Comparison of ENCODE assay signal across 13 mouse cellular contexts in the genomic region with DNA sequence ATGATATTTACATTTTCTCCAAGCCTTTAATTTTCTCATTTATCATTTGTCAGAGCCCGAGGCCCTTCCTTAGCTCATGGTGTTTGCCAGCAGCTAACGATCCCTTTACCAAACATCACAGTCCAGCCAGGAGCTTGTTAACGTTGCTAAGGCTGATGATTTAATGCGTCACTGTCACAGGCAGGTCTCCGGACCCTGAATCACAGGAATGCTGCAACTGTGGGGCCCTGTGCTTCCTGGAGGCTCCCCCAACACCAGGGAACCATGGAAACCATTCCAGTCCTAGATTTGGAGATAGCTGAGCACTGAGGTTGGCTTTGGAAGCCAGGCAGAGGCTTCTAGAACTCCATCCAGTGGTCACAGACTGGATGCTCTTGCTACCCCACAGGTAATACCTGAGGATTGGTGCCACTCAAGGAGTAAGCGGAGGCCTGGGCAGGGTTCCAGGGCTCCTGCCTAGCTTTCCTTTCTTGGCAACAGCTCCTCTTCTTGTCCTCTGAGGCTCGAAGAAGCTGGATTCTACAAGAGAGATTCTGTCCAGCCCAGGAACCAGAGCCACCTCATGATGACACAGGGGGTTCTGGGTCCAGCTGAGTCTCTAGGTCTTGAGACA.
DNase-seq lines count a peak whose midpoint lies in the region; ATAC-seq lines count a peak whose summit lies in the region.
"Had no signal": no experiment of that assay in that cellular context is flagged by ENCODE, and none has a peak within 500 bp of the region (broad histone marks: within the 10 kb centered on the region; RNA-seq: fewer than 3 reads in every experiment).

No protein-coding gene starts in this region.

- H3K4me2 ChIP-seq in kidney, embryonic 15.5 days = no peak overlapping the region
- no peak overlapping the region for H3K4me2 ChIP-seq in embryonic facial prominence, embryonic 14.5 days (ENCODE audit: low read depth, low read length)
- H3K4me2 ChIP-seq in intestine, embryonic 15.5 days (replicated peaks) = no peak overlapping the region
- H3K4me2 ChIP-seq in stomach, embryonic 14.5 days (replicated peaks; ENCODE audit: low read depth, low read length) = no peak overlapping the region
- H3K4me2 ChIP-seq: limb, embryonic 13.5 days had no signal

- H3K4me1 ChIP-seq in kidney, embryonic 15.5 days = peaks cover 42% of the 10 kb centered on the region
- H3K4me1 ChIP-seq in embryonic facial prominence, embryonic 14.5 days (ENCODE audit: control insufficient read depth, insufficient read depth, low read length) = 0 out of 2 replicates have a peak, but pooled peaks cover 3% of the 10 kb centered on the region
- peaks cover 15% of the 10 kb centered on the region for H3K4me1 ChIP-seq in intestine, embryonic 15.5 days (replicated peaks)
- peaks cover 12% of the 10 kb centered on the region; the same call in 1 of the 2 replicates for H3K4me1 ChIP-seq in stomach, embryonic 14.5 days (ENCODE audit: control insufficient read depth, insufficient read depth, low read length)

- no peak overlapping the region for H3K9ac ChIP-seq in kidney, embryonic 15.5 days
- H3K9ac ChIP-seq in embryonic facial prominence, embryonic 14.5 days (ENCODE audit: low read depth, low read length) = no peak overlapping the region
- no peak overlapping the region for H3K9ac ChIP-seq in intestine, embryonic 15.5 days
- H3K9ac ChIP-seq in stomach, embryonic 14.5 days (replicated peaks; ENCODE audit: low read depth, low read length) = no peak overlapping the region
- H3K9ac ChIP-seq: limb, embryonic 13.5 days had no signal

- no peak for ATAC-seq in kidney, embryonic 15.5 days (replicated peaks; ENCODE audit: low FRiP score)
- peak; percentile 26; the same call in 1 of the 2 replicates for ATAC-seq in embryonic facial prominence, embryonic 14.5 days (ENCODE audit: low read depth)
- 0 out of 2 replicates have a peak, but pooled peaks have one; percentile 29 for ATAC-seq in intestine, embryonic 15.5 days
- peak; percentile 42; the same call in 1 of the 2 replicates for ATAC-seq in stomach, embryonic 14.5 days (ENCODE audit: insufficient number of reproducible peaks, insufficient read depth, low FRiP score, low read depth)
- ATAC-seq: lung, postnatal 0 days had no signal

- peak overlapping the region; percentile 6; the same call in 1 of the 2 replicates for H3K27ac ChIP-seq in kidney, embryonic 15.5 days
- no peak overlapping the region for H3K27ac ChIP-seq in embryonic facial prominence, embryonic 14.5 days (replicated peaks; ENCODE audit: low read depth, low read length)
- peak overlapping the region; percentile 20; the same call in 1 of the 2 replicates for H3K27ac ChIP-seq in intestine, embryonic 15.5 days
- H3K27ac ChIP-seq in stomach, embryonic 14.5 days (ENCODE audit: low read length) = peak overlapping the region; percentile 74
- H3K27ac ChIP-seq: layer of hippocampus, adult 2 months; limb, embryonic 13.5 days had no signal

- no peaks in the 10 kb centered on the region for H3K9me3 ChIP-seq in kidney, embryonic 15.5 days (replicated peaks)
- no peaks in the 10 kb centered on the region for H3K9me3 ChIP-seq in embryonic facial prominence, embryonic 14.5 days (ENCODE audit: control insufficient read depth, low read length)
- no peaks in the 10 kb centered on the region for H3K9me3 ChIP-seq in intestine, embryonic 15.5 days
- no peaks in the 10 kb centered on the region for H3K9me3 ChIP-seq in stomach, embryonic 14.5 days (ENCODE audit: control insufficient read depth, low read depth, low read length)
- H3K9me3 ChIP-seq: limb, embryonic 13.5 days had no signal

- no peaks in the 10 kb centered on the region for H3K36me3 ChIP-seq in kidney, embryonic 15.5 days
- no peaks in the 10 kb centered on the region for H3K36me3 ChIP-seq in embryonic facial prominence, embryonic 14.5 days (ENCODE audit: control insufficient read depth, insufficient read depth, low read length)
- H3K36me3 ChIP-seq in intestine, embryonic 15.5 days = no peaks in the 10 kb centered on the region
- H3K36me3 ChIP-seq in stomach, embryonic 14.5 days (ENCODE audit: control insufficient read depth, insufficient read depth, low read length) = no peaks in the 10 kb centered on the region
- H3K36me3 ChIP-seq: limb, embryonic 13.5 days had no signal

- no peak overlapping the region for H3K4me3 ChIP-seq in kidney, embryonic 15.5 days (replicated peaks)
- no peak overlapping the region for H3K4me3 ChIP-seq in embryonic facial prominence, embryonic 14.5 days (ENCODE audit: low read depth, low read length)
- no peak overlapping the region for H3K4me3 ChIP-seq in intestine, embryonic 15.5 days (replicated peaks)
- no peak overlapping the region for H3K4me3 ChIP-seq in stomach, embryonic 14.5 days (ENCODE audit: low read depth, low read length)
- H3K4me3 ChIP-seq: layer of hippocampus, adult 2 months; limb, embryonic 13.5 days had no signal

- 21% methylated on average over 7 of the region's 7 CpGs for WGBS in kidney, embryonic 15.5 days
- WGBS in embryonic facial prominence, embryonic 14.5 days = 31% methylated on average over 7 of the region's 7 CpGs
- WGBS in intestine, embryonic 15.5 days = 21% methylated on average over 7 of the region's 7 CpGs
- 14% methylated on average over 7 of the region's 7 CpGs for WGBS in stomach, embryonic 14.5 days

- DNase-seq in kidney, postnatal 14 days = no peak
- no peak for DNase-seq in embryonic facial prominence, embryonic 14.5 days (ENCODE audit: low spot score)
- DNase-seq in urinary bladder, postnatal 14 days (ENCODE audit: low spot score) = no peak
- DNase-seq in urinary bladder, adult 2 months (ENCODE audit: low spot score) = no peak
- DNase-seq: heart, postnatal 14 days; retina, postnatal 1 day; thymus, postnatal 36 days had no signal

- H3K27me3 ChIP-seq in kidney, embryonic 15.5 days = no peaks in the 10 kb centered on the region
- H3K27me3 ChIP-seq in embryonic facial prominence, embryonic 14.5 days (replicated peaks; ENCODE audit: control insufficient read depth, insufficient read depth, low read length) = no peaks in the 10 kb centered on the region
- H3K27me3 ChIP-seq in intestine, embryonic 15.5 days (replicated peaks) = no peaks in the 10 kb centered on the region
- no peaks in the 10 kb centered on the region for H3K27me3 ChIP-seq in stomach, embryonic 14.5 days (ENCODE audit: control insufficient read depth, insufficient read depth, low read length)
- H3K27me3 ChIP-seq: limb, embryonic 13.5 days had no signal
